Mouse (Mus musculus) midbrain, embryonic 15.5 days (tissue): ENCODE measurements around the gene Fetub. TPM values are rescaled to one million over a fixed set of nuclear protein-coding genes. Genes with fewer than 3 reads are reported as not detected.
A peak's percentile ranks its signal among the peaks of the same experiment; 100 is the strongest.

ENCODE experiments used
- ATAC-seq: fragments of 200-750 bp; cut with Nextera tagmentation; replicated peaks from 2 replicates; pipeline ENCODE4 v1.8.0; 2017; ENCODE audit warnings: moderate TSS enrichment
- H3K27ac ChIP-seq: fragments of 300-500 bp; sonication (generic); 2 replicates; pipeline ENCODE4 v1.5.1; 2015; ENCODE audit warnings: mild to moderate bottlenecking, inconsistent platforms
- H3K27me3 ChIP-seq: fragments of 300-500 bp; sonication (generic); replicated peaks from 2 replicates; pipeline ENCODE4 v1.6.1; 2015; ENCODE audit warnings: inconsistent platforms
- H3K36me3 ChIP-seq: fragments of 300-500 bp; sonication (generic); replicated peaks from 2 replicates; pipeline ENCODE4 v1.6.1; 2015; ENCODE audit warnings: inconsistent platforms
- H3K4me1 ChIP-seq: fragments of 300-500 bp; sonication (generic); 2 replicates; pipeline ENCODE4 v1.6.1; 2015; ENCODE audit warnings: inconsistent platforms
- H3K4me2 ChIP-seq: fragments of 300-500 bp; sonication (generic); 2 replicates; pipeline ENCODE4 v1.6.1; 2015; ENCODE audit warnings: inconsistent platforms, mild to moderate bottlenecking, moderate library complexity
- H3K4me3 ChIP-seq: fragments of 300-500 bp; sonication (generic); 2 replicates; pipeline ENCODE4 v1.5.1; 2015; ENCODE audit warnings: mild to moderate bottlenecking, inconsistent platforms
- H3K9ac ChIP-seq: fragments of 300-500 bp; sonication (generic); 2 replicates; pipeline ENCODE4 v1.6.1; 2015; ENCODE audit warnings: mild to moderate bottlenecking, inconsistent platforms
- H3K9me3 ChIP-seq: fragments of 300-500 bp; sonication (generic); 2 replicates; pipeline ENCODE4 v1.6.1; 2016; ENCODE audit warnings: inconsistent platforms
- whole genome bisulfite sequencing: fragments of 180-500 bp; shearing (Covaris S2); methylation state at CpG from one replicate; pipeline ENCODE4 v1.1.7; 2015; ENCODE audit warnings: mixed read lengths; 5-methylcytosine and 5-hydroxymethylcytosine counted together
- polyA plus RNA-seq: library from polyadenylated mRNA; unstranded; fragments of >200 nt; fragmentation: Nextera tagmentation; extraction: Ambion mirVana; gene quantifications from 2 replicates; pipeline ENCODE4 v1.2.1, GENCODE M21; 2015

Fetub gene
- polyA plus RNA-seq, 1 experiment from 2014 or later = not detected

DNA sequence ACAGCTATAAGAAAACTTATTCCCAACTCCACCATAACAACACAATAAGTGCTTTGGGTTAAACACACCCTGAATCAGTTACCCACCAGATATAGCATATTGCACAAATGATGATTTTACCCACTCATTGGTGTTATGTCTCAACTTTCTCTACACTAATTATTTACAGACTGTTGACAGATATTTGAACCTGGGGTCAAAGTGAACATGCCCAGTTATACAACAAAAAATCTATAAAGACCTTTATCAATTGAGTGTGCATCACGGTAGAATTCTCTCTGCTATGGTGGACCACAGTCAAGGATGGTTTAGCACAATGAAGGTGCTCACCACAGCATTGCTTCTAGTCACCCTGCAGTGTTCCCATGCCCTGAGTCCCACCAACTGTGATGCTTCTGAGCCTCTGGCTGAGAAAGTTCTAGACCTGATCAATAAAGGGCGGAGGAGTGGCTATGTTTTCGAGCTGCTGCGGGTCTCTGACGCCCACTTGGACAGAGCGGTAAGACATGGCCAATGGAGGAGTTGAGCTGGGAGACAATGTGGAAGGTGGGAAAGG is 32.8 kb downstream of the Fetub start, which contains the start of gene Hrg:
TSS of gene Hrg (plus strand) at position 233 of the 556 bp plus-strand sequence.
- H3K9ac ChIP-seq = no peak within 1 kb of the TSS
- H3K4me2 ChIP-seq = no peak within 1 kb of the TSS
- H3K9me3 ChIP-seq = no peaks in the 10 kb centered on the region
- no peaks in the 10 kb centered on the region for H3K36me3 ChIP-seq
- no peak for ATAC-seq
- WGBS = 93% methylated on average over 6 of the region's 6 CpGs
- no peaks in the 10 kb centered on the region for H3K4me1 ChIP-seq
- no peak within 1 kb of the TSS for H3K27ac ChIP-seq
- no peak within 1 kb of the TSS for H3K4me3 ChIP-seq
- no peaks in the 10 kb centered on the region for H3K27me3 ChIP-seq

GRCm38 (mm10) chr16:22953069-22953468 is 34.9 kb downstream of the Fetub start:
- WGBS = 47% methylated on average over 4 of the region's 4 CpGs
- H3K27ac ChIP-seq = no peak overlapping the region
- no peak for ATAC-seq

GRCm38 (mm10) chr16:22955397-22956084 is 37.4 kb downstream of the Fetub start:
- H3K4me3 ChIP-seq = no peak overlapping the region
- no peaks in the 10 kb centered on the region for H3K27me3 ChIP-seq
- H3K27ac ChIP-seq = no peak overlapping the region
- H3K9ac ChIP-seq = no peak overlapping the region; the same call in 1 of the 2 replicates
- H3K4me1 ChIP-seq = no peaks in the 10 kb centered on the region
- 33% methylated on average over 13 of the region's 13 CpGs for WGBS
- ATAC-seq = peak; percentile 63
- peak overlapping the region; percentile 15; the same call in 1 of the 2 replicates for H3K4me2 ChIP-seq
- no peaks in the 10 kb centered on the region for H3K36me3 ChIP-seq
- H3K9me3 ChIP-seq = no peaks in the 10 kb centered on the region

More at GRCm38 (mm10) chr16:22953069-22953468, 34.9 kb downstream of the Fetub start:
- Histone ChIP-seq H3K4me2 (no peak overlapping the region), H3K27me3 (no peaks in the 10 kb centered on the region), H3K36me3 (no peaks in the 10 kb centered on the region), H3K9ac (no peak overlapping the region), H3K4me1 (no peaks in the 10 kb centered on the region), H3K4me3 (no peak overlapping the region), H3K9me3 (no peaks in the 10 kb centered on the region)

- H3K9ac ChIP-seq = no peak overlapping the region
- H3K27ac ChIP-seq = no peak overlapping the region
- H3K4me1 ChIP-seq = no peaks in the 10 kb centered on the region
- H3K27me3 ChIP-seq = no peaks in the 10 kb centered on the region
- H3K9me3 ChIP-seq = no peaks in the 10 kb centered on the region
- H3K4me3 ChIP-seq = no peak overlapping the region
- WGBS = 61% methylated on average over 11 of the region's 11 CpGs
- peak; percentile 62 for ATAC-seq
- peak overlapping the region; percentile 15; the same call in 1 of the 2 replicates for H3K4me2 ChIP-seq
- H3K36me3 ChIP-seq = no peaks in the 10 kb centered on the region
Observed at GRCm38 (mm10) chr16:22956085-22956439, 37.9 kb downstream of the Fetub start.

GRCm38 (mm10) chr16:22961073-22961472 is 42.9 kb downstream of the Fetub start:
- H3K9me3 ChIP-seq = no peaks in the 10 kb centered on the region
- no peak overlapping the region for H3K4me3 ChIP-seq
- no peak overlapping the region for H3K27ac ChIP-seq
- H3K4me1 ChIP-seq = no peaks in the 10 kb centered on the region
- H3K36me3 ChIP-seq = no peaks in the 10 kb centered on the region
- H3K9ac ChIP-seq = no peak overlapping the region
- no peaks in the 10 kb centered on the region for H3K27me3 ChIP-seq
- H3K4me2 ChIP-seq = no peak overlapping the region
- WGBS = 93% methylated on average over 8 of the region's 8 CpGs
- ATAC-seq = no peak

DNA sequence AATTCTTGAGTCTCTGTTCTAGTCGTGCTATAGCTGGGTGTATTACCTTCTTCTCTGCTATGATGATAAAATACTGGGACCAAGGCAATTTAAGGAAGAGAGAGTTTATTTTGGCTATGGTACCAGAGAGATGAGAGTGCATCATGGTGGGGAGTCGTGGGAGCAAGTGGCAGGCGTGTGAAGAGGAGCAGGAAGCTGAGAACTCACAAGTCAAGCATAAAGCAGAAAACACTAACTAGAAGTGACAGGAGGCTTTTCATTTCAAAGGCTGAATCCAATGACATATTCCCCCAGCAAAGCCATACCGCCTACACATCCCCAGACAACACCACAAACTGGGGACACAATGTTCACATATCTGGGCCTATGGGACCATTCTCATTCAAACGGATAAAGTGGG is 44.1 kb downstream of the Fetub start:
- H3K4me1 ChIP-seq = no peaks in the 10 kb centered on the region
- no peak overlapping the region for H3K4me2 ChIP-seq
- WGBS = 68% methylated on average over 5 of the region's 5 CpGs
- no peaks in the 10 kb centered on the region for H3K9me3 ChIP-seq
- H3K4me3 ChIP-seq = no peak overlapping the region
- H3K27ac ChIP-seq = no peak overlapping the region
- no peak for ATAC-seq
- H3K9ac ChIP-seq = no peak overlapping the region
- no peaks in the 10 kb centered on the region for H3K36me3 ChIP-seq
- no peaks in the 10 kb centered on the region for H3K27me3 ChIP-seq

- H3K27me3 ChIP-seq = no peaks in the 10 kb centered on the region
- ATAC-seq = no peak
- H3K36me3 ChIP-seq = no peaks in the 10 kb centered on the region
- no peak overlapping the region for H3K4me2 ChIP-seq
- H3K4me1 ChIP-seq = no peaks in the 10 kb centered on the region
- no peak overlapping the region for H3K9ac ChIP-seq
- H3K9me3 ChIP-seq = no peaks in the 10 kb centered on the region
- no peak overlapping the region for H3K4me3 ChIP-seq
- H3K27ac ChIP-seq = no peak overlapping the region
Observed at GRCm38 (mm10) chr16:22963293-22963692, 45.2 kb downstream of the Fetub start.

GRCm38 (mm10) chr16:22967383-22968030 is 49.4 kb downstream of the Fetub start:
- Histone ChIP-seq H3K4me2 (no peak overlapping the region), H3K4me1 (no peaks in the 10 kb centered on the region), H3K9ac (no peak overlapping the region), H3K4me3 (no peak overlapping the region), H3K9me3 (no peaks in the 10 kb centered on the region), H3K27ac (no peak overlapping the region), H3K36me3 (no peaks in the 10 kb centered on the region), H3K27me3 (no peaks in the 10 kb centered on the region)
- no peak for ATAC-seq
- WGBS = 67% methylated on average over 1 of the region's 1 CpGs

Other genes starting within 250 kb of the Fetub start
- gene Crygs, start 106.8 kb upstream of the Fetub start, polyA plus RNA-seq = not detected in 2 replicates
- gene Tbccd1, start 60.7 kb upstream of the Fetub start, polyA plus RNA-seq = 19.9 and 22.8 TPM in 2 replicates
- 93.9 and 96.9 TPM in 2 replicates for gene Dnajb11, start 60.5 kb upstream of the Fetub start, polyA plus RNA-seq
- 2.7 TPM in 1 of 2 replicates, not detected in the other for gene Ahsg, start 27.1 kb upstream of the Fetub start, polyA plus RNA-seq
- gene Hrg, start 32.7 kb downstream of the Fetub start, polyA plus RNA-seq = 0.13 and 0.31 TPM in 2 replicates
- not detected in 2 replicates for gene Kng2, start 111.1 kb downstream of the Fetub start, polyA plus RNA-seq
- gene Kng1, start 139.5 kb downstream of the Fetub start, polyA plus RNA-seq = 0.55 TPM in 1 of 2 replicates, not detected in the other
- gene Eif4a2, start 189.1 kb downstream of the Fetub start, polyA plus RNA-seq = 323 and 336 TPM in 2 replicates
- 41.7 and 42.1 TPM in 2 replicates for gene Rfc4, start 209.4 kb downstream of the Fetub start, polyA plus RNA-seq
- gene Adipoq, start 228.2 kb downstream of the Fetub start, polyA plus RNA-seq = not detected in 2 replicates